25 mouse cellular contexts compared by ENCODE assay signal in genomic region chr2:57109301-57109700, GRCm38 (mm10). TPM values are rescaled to one million over a fixed set of nuclear protein-coding genes. Genes with fewer than 3 reads are reported as not detected.
DNase-seq lines count a peak whose midpoint lies in the region; ATAC-seq lines count a peak whose summit lies in the region.
"Had no signal": no experiment of that assay in that cellular context is flagged by ENCODE, and none has a peak within 500 bp of the region (broad histone marks: within the 10 kb centered on the region; RNA-seq: fewer than 3 reads in every experiment).

No protein-coding gene starts in this region.

- no peak overlapping the region for H3K9ac ChIP-seq in embryonic facial prominence, embryonic 11.5 days (replicated peaks; ENCODE audit: low read length)
- H3K9ac ChIP-seq in hindbrain, embryonic 12.5 days = no peak overlapping the region
- H3K9ac ChIP-seq in neural tube, embryonic 12.5 days = no peak overlapping the region
- H3K9ac ChIP-seq: embryonic facial prominence, embryonic 13.5 days; heart, embryonic 15.5 days; kidney, embryonic 15.5 days; limb, embryonic 12.5 days; liver, embryonic 12.5 days had no signal

- ATAC-seq in embryonic facial prominence, embryonic 11.5 days (replicated peaks; ENCODE audit: insufficient number of reproducible peaks, low FRiP score, low TSS enrichment, low read depth) = no peak
- ATAC-seq in hindbrain, embryonic 12.5 days (ENCODE audit: low FRiP score) = peak; percentile 79
- ATAC-seq in neural tube, embryonic 12.5 days (ENCODE audit: low FRiP score, low read depth) = peak; percentile 65
- ATAC-seq: intestine, postnatal 0 days; liver, embryonic 12.5 days had no signal

- H3K27me3 ChIP-seq in embryonic facial prominence, embryonic 11.5 days (ENCODE audit: control insufficient read depth, insufficient read depth, low read length) = peaks cover 66% of the 10 kb centered on the region
- peaks cover 99% of the 10 kb centered on the region for H3K27me3 ChIP-seq in embryonic facial prominence, embryonic 10.5 days (replicated peaks; ENCODE audit: low read depth, poor library complexity, severe bottlenecking)
- H3K27me3 ChIP-seq in hindbrain, embryonic 12.5 days = peaks cover 90% of the 10 kb centered on the region
- peaks cover 100% of the 10 kb centered on the region for H3K27me3 ChIP-seq in hindbrain, embryonic 10.5 days (ENCODE audit: insufficient read depth, poor library complexity, severe bottlenecking)
- H3K27me3 ChIP-seq in neural tube, embryonic 12.5 days (replicated peaks) = peaks cover 88% of the 10 kb centered on the region

- no peak overlapping the region for H3K4me3 ChIP-seq in embryonic facial prominence, embryonic 11.5 days (ENCODE audit: low read depth, low read length)
- H3K4me3 ChIP-seq in embryonic facial prominence, embryonic 10.5 days = no peak overlapping the region
- H3K4me3 ChIP-seq in hindbrain, embryonic 12.5 days = 0 out of 2 replicates have a peak overlapping the region, but pooled peaks have one; percentile 8
- H3K4me3 ChIP-seq in hindbrain, embryonic 10.5 days = no peak overlapping the region
- H3K4me3 ChIP-seq in neural tube, embryonic 12.5 days = no peak overlapping the region
- H3K4me3 ChIP-seq: embryonic facial prominence, embryonic 13.5 days; heart, adult 2 months; kidney, embryonic 15.5 days; left cerebral cortex, adult 2 months; limb, embryonic 12.5 days; liver, embryonic 12.5 days had no signal

- intact Hi-C loops in gastrocnemius, postnatal 14 days (cut with DNase I; ENCODE audit: low total_unique reads) = no loop called here

- H3K9me3 ChIP-seq in embryonic facial prominence, embryonic 11.5 days (replicated peaks; ENCODE audit: control insufficient read depth, low read length) = no peaks in the 10 kb centered on the region
- H3K9me3 ChIP-seq in embryonic facial prominence, embryonic 10.5 days = peaks cover 4% of the 10 kb centered on the region; the same call in 1 of the 2 replicates
- H3K9me3 ChIP-seq in hindbrain, embryonic 12.5 days (replicated peaks) = 0 out of 2 replicates have a peak, but pooled peaks cover 4% of the 10 kb centered on the region
- H3K9me3 ChIP-seq in hindbrain, embryonic 10.5 days = no peaks in the 10 kb centered on the region; the same call in 1 of the 2 replicates
- H3K9me3 ChIP-seq in neural tube, embryonic 12.5 days = no peaks in the 10 kb centered on the region
- H3K9me3 ChIP-seq: embryonic facial prominence, embryonic 13.5 days; heart, embryonic 15.5 days; kidney, embryonic 15.5 days; limb, embryonic 12.5 days; liver, embryonic 12.5 days had no signal

- peak; percentile 14 for DNase-seq in embryonic facial prominence, embryonic 11.5 days (ENCODE audit: low spot score)
- no peak for DNase-seq in embryonic facial prominence, embryonic 10.5 days (ENCODE audit: low spot score)
- DNase-seq in hindbrain, embryonic 10.5 days (ENCODE audit: low spot score) = no peak
- DNase-seq in neural tube, embryonic 10.5 days (ENCODE audit: extremely low spot score, low spot score) = no peak
- DNase-seq in gastrocnemius, postnatal 14 days = no peak
- DNase-seq: adrenal gland, postnatal 14 days; cerebellum, adult 11 months; cerebellum, postnatal 25 days; gastrocnemius, postnatal 25 days; heart, adult 2 months; kidney, postnatal 4 days; layer of hippocampus, adult 9-11 months; lung, adult 2 months; right cerebral cortex, postnatal 14 days; spleen, adult 18-20 months; thymus, postnatal 36 days had no signal

- H3K4me2 ChIP-seq in embryonic facial prominence, embryonic 11.5 days (ENCODE audit: low read depth, low read length) = no peak overlapping the region
- 0 out of 2 replicates have a peak overlapping the region, but pooled peaks have one; percentile 30 for H3K4me2 ChIP-seq in hindbrain, embryonic 12.5 days (replicated peaks)
- H3K4me2 ChIP-seq in neural tube, embryonic 12.5 days (replicated peaks) = peak overlapping the region; percentile 37
- H3K4me2 ChIP-seq: embryonic facial prominence, embryonic 13.5 days; heart, embryonic 15.5 days; kidney, embryonic 15.5 days; limb, embryonic 12.5 days; liver, embryonic 12.5 days had no signal

- no peaks in the 10 kb centered on the region for H3K36me3 ChIP-seq in embryonic facial prominence, embryonic 11.5 days (replicated peaks; ENCODE audit: control insufficient read depth, insufficient read depth, low read depth, low read length)
- no peaks in the 10 kb centered on the region for H3K36me3 ChIP-seq in embryonic facial prominence, embryonic 10.5 days (replicated peaks)
- H3K36me3 ChIP-seq in hindbrain, embryonic 12.5 days = no peaks in the 10 kb centered on the region
- no peaks in the 10 kb centered on the region for H3K36me3 ChIP-seq in hindbrain, embryonic 10.5 days
- no peaks in the 10 kb centered on the region for H3K36me3 ChIP-seq in neural tube, embryonic 12.5 days
- H3K36me3 ChIP-seq: embryonic facial prominence, embryonic 13.5 days; heart, embryonic 15.5 days; kidney, embryonic 15.5 days; liver, embryonic 12.5 days had no signal

- H3K27ac ChIP-seq in embryonic facial prominence, embryonic 11.5 days (replicated peaks; ENCODE audit: low read depth, low read length) = no peak overlapping the region
- no peak overlapping the region for H3K27ac ChIP-seq in embryonic facial prominence, embryonic 10.5 days (replicated peaks)
- no peak overlapping the region for H3K27ac ChIP-seq in hindbrain, embryonic 12.5 days
- H3K27ac ChIP-seq in hindbrain, embryonic 10.5 days = no peak overlapping the region
- H3K27ac ChIP-seq in neural tube, embryonic 12.5 days = no peak overlapping the region
- H3K27ac ChIP-seq: embryonic facial prominence, embryonic 13.5 days; heart, adult 2 months; heart, embryonic 15.5 days; kidney, embryonic 15.5 days; left cerebral cortex, adult 2 months; limb, embryonic 12.5 days; liver, embryonic 12.5 days had no signal

- no peaks in the 10 kb centered on the region for H3K4me1 ChIP-seq in embryonic facial prominence, embryonic 11.5 days (ENCODE audit: control insufficient read depth, insufficient read depth, low read length)
- peaks cover 36% of the 10 kb centered on the region for H3K4me1 ChIP-seq in embryonic facial prominence, embryonic 10.5 days
- peaks cover 27% of the 10 kb centered on the region for H3K4me1 ChIP-seq in hindbrain, embryonic 12.5 days
- H3K4me1 ChIP-seq in hindbrain, embryonic 10.5 days (replicated peaks) = peaks cover 48% of the 10 kb centered on the region
- H3K4me1 ChIP-seq in neural tube, embryonic 12.5 days = peaks cover 23% of the 10 kb centered on the region

- 6% methylated on average over 11 of the region's 11 CpGs for WGBS in embryonic facial prominence, embryonic 11.5 days
- 3% methylated on average over 11 of the region's 11 CpGs for WGBS in embryonic facial prominence, embryonic 10.5 days
- 7% methylated on average over 11 of the region's 11 CpGs for WGBS in hindbrain, embryonic 12.5 days
- WGBS in hindbrain, embryonic 10.5 days = 4% methylated on average over 11 of the region's 11 CpGs
- 2% methylated on average over 11 of the region's 11 CpGs for whole genome bisulfite sequencing in neural tube, embryonic 12.5 days

RNA-seq across cellular contexts. Expression of gene Nr4a2, which starts 14.5 kb away (rescaled TPM):
- polyA plus RNA-seq in embryonic facial prominence, embryonic 11.5 days (2014; fragmentation: Nextera tagmentation; extraction: Ambion mirVana) = 3.7 and 5.7 TPM in 2 replicates
- 5.3 and 6.5 TPM in 2 replicates for polyA plus RNA-seq in embryonic facial prominence, embryonic 10.5 days (2016; fragmentation: Nextera tagmentation; extraction: Ambion mirVana)
- 21.3 and 28.1 TPM in 2 replicates for polyA plus RNA-seq in hindbrain, embryonic 12.5 days (2016; fragmentation: Nextera tagmentation; extraction: Ambion mirVana)
- 6.0 and 9.6 TPM in 2 replicates for polyA plus RNA-seq in hindbrain, embryonic 10.5 days (2016; fragmentation: Nextera tagmentation; extraction: Ambion mirVana)
- polyA plus RNA-seq in neural tube, embryonic 12.5 days (2016; fragmentation: Nextera tagmentation; extraction: Ambion mirVana) = 20.7 and 21.0 TPM in 2 replicates
- total RNA-seq in gastrocnemius, postnatal 14 days (2021) = 1 to 10 TPM; 1.2 to 1.7 TPM
